Mouse (Mus musculus): ENCODE measurements around the gene Strc.

DNA sequence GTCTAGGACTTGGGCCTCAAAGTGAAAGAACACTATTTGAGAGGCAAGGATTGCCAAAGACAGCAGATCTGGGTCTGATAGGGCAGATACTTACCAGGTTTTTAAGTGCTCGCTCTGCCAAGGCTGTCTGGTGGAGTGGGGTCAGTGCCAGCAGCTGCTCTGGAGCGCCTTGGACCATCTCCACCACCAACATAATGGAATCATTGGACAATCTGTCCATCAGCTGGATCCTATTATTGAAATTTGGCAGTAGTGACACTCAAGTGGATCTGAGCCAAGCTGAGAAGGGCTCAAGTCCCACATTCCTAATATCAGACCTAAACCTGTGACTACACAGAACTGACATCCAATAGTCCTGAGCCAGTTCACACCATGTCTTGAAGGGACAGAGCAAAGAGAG, 18.1 kb downstream of the Strc start:
- TF ChIP-seq POLR2A (IDR thresholded peaks at IDR 0.05; ENCODE audit: insufficient read length, low read depth) (no peak), TCF3 (IDR thresholded peaks at IDR 0.05; ENCODE audit: insufficient read length, low read depth) (no peak), USF1 (IDR thresholded peaks at IDR 0.05; ENCODE audit: low read depth) (no peak), TCF12 (IDR thresholded peaks at IDR 0.05; ENCODE audit: insufficient read depth, poor library complexity, severe bottlenecking) (no peak), POLR2AphosphoS2 (IDR thresholded peaks at IDR 0.05; ENCODE audit: insufficient read length, low read depth) (no peak)
